Mouse (Mus musculus): ENCODE measurements around the gene Zfp292.

The Zfp292 gene

GRCm38 (mm10) chr4:34882291-34882769 lies 430 bp downstream of the Zfp292 start:
- in situ Hi-C loops (cut with MboI, MseI) = no loop called here

GRCm38 (mm10) chr4:34881851-34882250 lies 909 bp downstream of the Zfp292 start:
- in situ Hi-C loops (cut with MboI, MseI) = no loop called here

GRCm38 (mm10) chr4:34880921-34881650 lies 1.7 kb downstream of the Zfp292 start:
- in situ Hi-C loops (cut with MboI, MseI) = no loop called here

GRCm38 (mm10) chr4:34874234-34874633 lies 8.5 kb downstream of the Zfp292 start:
- in situ Hi-C loops (cut with MboI, MseI) = no loop called here

- in situ Hi-C loops (cut with MboI, MseI) = no loop called here
Measured at GRCm38 (mm10) chr4:34872896-34873495, 9.8 kb downstream of the Zfp292 start.

GRCm38 (mm10) chr4:34869813-34870212 lies 12.9 kb downstream of the Zfp292 start:
- in situ Hi-C loops (cut with MboI, MseI) = no loop called here

GRCm38 (mm10) chr4:34861438-34861837 lies 21.3 kb downstream of the Zfp292 start:
- in situ Hi-C loops (cut with MboI, MseI) = no loop called here

GRCm38 (mm10) chr4:34859416-34859815 lies 23.3 kb downstream of the Zfp292 start:
- in situ Hi-C loops (cut with MboI, MseI) = no loop called here

- in situ Hi-C loops (cut with MboI, MseI) = no loop called here
Measured at GRCm38 (mm10) chr4:34858903-34859302, 23.9 kb downstream of the Zfp292 start.

- in situ Hi-C loops (cut with MboI, MseI) = no loop called here
Measured at GRCm38 (mm10) chr4:34855966-34856365, 26.8 kb downstream of the Zfp292 start.

GRCm38 (mm10) chr4:34852051-34852450 lies 30.7 kb downstream of the Zfp292 start:
- in situ Hi-C loops (cut with MboI, MseI) = no loop called here

GRCm38 (mm10) chr4:34850156-34850555 lies 32.6 kb downstream of the Zfp292 start:
- in situ Hi-C loops (cut with MboI, MseI) = no loop called here

GRCm38 (mm10) chr4:34847679-34848309 lies 35.0 kb downstream of the Zfp292 start:
- in situ Hi-C loops (cut with MboI, MseI) = no loop called here

GRCm38 (mm10) chr4:34843839-34844238 lies 38.9 kb downstream of the Zfp292 start:
- in situ Hi-C loops (cut with MboI, MseI) = no loop called here

- in situ Hi-C loops (cut with MboI, MseI) = no loop called here
Measured at GRCm38 (mm10) chr4:34842826-34843225, 39.9 kb downstream of the Zfp292 start.

- in situ Hi-C loops (cut with MboI, MseI) = no loop called here
Measured at GRCm38 (mm10) chr4:34831496-34831895, 51.3 kb downstream of the Zfp292 start.

- in situ Hi-C loops (cut with MboI, MseI) = no loop called here
Measured at GRCm38 (mm10) chr4:34829456-34829855, 53.3 kb downstream of the Zfp292 start.

GRCm38 (mm10) chr4:34823901-34824300 lies 58.9 kb downstream of the Zfp292 start:
- in situ Hi-C loops (cut with MboI, MseI) = no loop called here

- in situ Hi-C loops (cut with MboI, MseI) = no loop called here
Measured at GRCm38 (mm10) chr4:34819904-34820303, 62.9 kb downstream of the Zfp292 start.

GRCm38 (mm10) chr4:34801166-34802034 lies 81.4 kb downstream of the Zfp292 start:
- in situ Hi-C loops (cut with MboI, MseI) = no loop called here

GRCm38 (mm10) chr4:34798005-34798404 lies 84.8 kb downstream of the Zfp292 start:
- in situ Hi-C loops (cut with MboI, MseI) = no loop called here

Data from T-helper 1 cell (primary cell).